Mouse (Mus musculus) stomach, embryonic 15.5 days (tissue): ENCODE measurements at regions not wholly inside any gene's neighbourhood (a gene's known extent, or its start where the extent isn't known, plus 50 kb on each side); places are given as distances from the start of the nearest gene placed in this dataset.

Experiments used
- ATAC-seq: fragments of 200-750 bp; cut with Nextera tagmentation; 2 replicates; pipeline ENCODE4 v1.8.0; 2017; ENCODE audit warnings: low read depth, moderate number of reproducible peaks, moderate TSS enrichment; ENCODE audit not compliant: insufficient read depth, low FRiP score
- H3K27ac ChIP-seq: fragments of 300-500 bp; sonication (generic); 2 replicates; pipeline ENCODE4 v1.5.1; 2015; ENCODE audit warnings: mild to moderate bottlenecking, inconsistent platforms
- H3K27me3 ChIP-seq: fragments of 300-500 bp; sonication (generic); replicated peaks from 2 replicates; pipeline ENCODE4 v1.6.1; 2015; ENCODE audit warnings: inconsistent platforms
- H3K36me3 ChIP-seq: fragments of 300-500 bp; sonication (generic); 2 replicates; pipeline ENCODE4 v1.6.1; 2015; ENCODE audit warnings: inconsistent platforms
- H3K4me1 ChIP-seq: fragments of 300-500 bp; sonication (generic); 2 replicates; pipeline ENCODE4 v1.6.1; 2015; ENCODE audit warnings: inconsistent platforms
- H3K4me2 ChIP-seq: fragments of 300-500 bp; sonication (generic); 2 replicates; pipeline ENCODE4 v1.6.1; 2015; ENCODE audit warnings: mild to moderate bottlenecking, inconsistent platforms
- H3K4me3 ChIP-seq: fragments of 300-500 bp; sonication (generic); replicated peaks from 2 replicates; pipeline ENCODE4 v1.5.1; 2015; ENCODE audit warnings: inconsistent platforms
- H3K9ac ChIP-seq: fragments of 300-500 bp; sonication (generic); 2 replicates; pipeline ENCODE4 v1.6.1; 2015; ENCODE audit warnings: inconsistent platforms
- H3K9me3 ChIP-seq: fragments of 300-500 bp; sonication (generic); 2 replicates; pipeline ENCODE4 v1.6.1; 2016; ENCODE audit warnings: inconsistent platforms
- WGBS: fragments of 180-500 bp; shearing (Covaris S2); methylation state at CpG from one replicate; pipeline ENCODE4 v1.1.7; 2015; 5-methylcytosine and 5-hydroxymethylcytosine counted together

DNA sequence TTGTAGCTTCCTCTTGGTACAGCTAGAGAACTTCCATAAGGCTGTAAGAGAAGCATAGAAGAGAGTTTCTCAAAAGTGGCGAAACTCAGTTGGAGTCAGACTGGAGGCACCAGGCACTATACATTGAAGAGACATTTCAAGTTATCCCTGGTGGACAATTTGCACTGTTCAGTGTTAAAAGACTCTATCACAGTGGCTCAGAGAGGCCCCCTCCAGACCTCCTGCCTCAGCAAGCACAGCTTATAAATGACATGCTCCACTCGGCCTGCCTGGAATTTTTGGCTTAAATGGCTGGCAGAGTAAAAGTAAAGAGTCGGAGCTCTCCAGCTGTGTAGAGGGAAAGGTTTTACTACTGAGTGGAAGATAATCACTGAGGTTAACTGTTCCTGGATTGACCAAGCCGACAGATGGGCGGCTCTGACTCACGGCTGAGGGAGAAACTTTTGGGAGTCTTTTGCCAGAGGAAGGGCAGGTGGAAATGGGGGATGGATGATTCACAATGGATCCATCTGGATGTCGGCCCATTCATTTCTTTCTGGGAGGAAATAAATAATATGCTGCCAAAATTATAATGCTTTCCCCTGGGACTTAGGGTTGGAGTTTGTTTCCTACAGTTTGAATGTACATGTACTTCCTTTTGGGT is 395.6 kb downstream of the Bcl11a start:
- WGBS: 44% methylated on average over 7 of the region's 7 CpGs
- Histone ChIP-seq H3K36me3 (no peaks in the 10 kb centered on the region), H3K9ac (no peak overlapping the region), H3K4me1 (no peaks in the 10 kb centered on the region; the same call in 1 of the 2 replicates), H3K4me2 (no peak overlapping the region; the same call in 1 of the 2 replicates), H3K4me3 (no peak overlapping the region), H3K27me3 (no peaks in the 10 kb centered on the region), H3K9me3 (no peaks in the 10 kb centered on the region), H3K27ac (peak overlapping the region; percentile 8; the same call in 1 of the 2 replicates)
- ATAC-seq: peak; percentile 43; the same call in 1 of the 2 replicates

- Histone ChIP-seq H3K27ac (no peak overlapping the region), H3K9ac (no peak overlapping the region), H3K4me2 (no peak overlapping the region), H3K36me3 (no peaks in the 10 kb centered on the region), H3K9me3 (no peaks in the 10 kb centered on the region), H3K4me1 (no peaks in the 10 kb centered on the region), H3K4me3 (no peak overlapping the region), H3K27me3 (no peaks in the 10 kb centered on the region)
- no peak for ATAC-seq
- 49% methylated on average over 11 of the region's 11 CpGs for WGBS
Measured at GRCm38 (mm10) chr11:24502722-24503424, 425.0 kb downstream of the Bcl11a start.

DNA sequence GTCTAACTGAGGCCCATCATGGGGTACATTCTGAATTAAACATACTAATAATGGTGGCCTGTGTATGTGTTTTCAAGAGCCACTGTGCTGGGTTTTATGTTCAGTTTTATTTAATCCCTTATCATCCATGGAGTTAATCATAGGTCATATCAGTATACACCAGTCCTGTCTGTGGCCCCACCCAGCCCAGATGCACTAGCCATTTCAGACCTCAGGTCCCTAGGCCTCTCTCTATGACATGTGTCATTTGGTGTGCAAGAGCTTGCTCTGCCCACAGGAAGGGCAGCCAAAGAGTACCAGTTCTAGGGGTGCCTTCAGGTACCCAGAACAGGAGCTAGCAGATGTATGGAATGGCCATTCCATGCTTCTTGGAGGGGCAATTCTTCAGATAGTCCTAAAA is 437.7 kb downstream of the Bcl11a start:
- Histone ChIP-seq H3K9ac (no peak overlapping the region), H3K36me3 (no peaks in the 10 kb centered on the region), H3K4me3 (no peak overlapping the region), H3K4me1 (no peaks in the 10 kb centered on the region), H3K9me3 (no peaks in the 10 kb centered on the region), H3K27ac (no peak overlapping the region), H3K4me2 (no peak overlapping the region), H3K27me3 (no peaks in the 10 kb centered on the region)
- no peak for ATAC-seq

GRCm38 (mm10) chr11:24535462-24535861 is 457.6 kb downstream of the Bcl11a start:
- H3K27me3 ChIP-seq: no peaks in the 10 kb centered on the region
- H3K4me2 ChIP-seq: no peak overlapping the region
- 61% methylated on average over 7 of the region's 7 CpGs for WGBS
- no peak overlapping the region for H3K27ac ChIP-seq
- no peaks in the 10 kb centered on the region for H3K36me3 ChIP-seq
- H3K4me1 ChIP-seq: no peaks in the 10 kb centered on the region
- H3K9ac ChIP-seq: no peak overlapping the region
- H3K9me3 ChIP-seq: no peaks in the 10 kb centered on the region
- no peak overlapping the region for H3K4me3 ChIP-seq
- no peak for ATAC-seq

DNA sequence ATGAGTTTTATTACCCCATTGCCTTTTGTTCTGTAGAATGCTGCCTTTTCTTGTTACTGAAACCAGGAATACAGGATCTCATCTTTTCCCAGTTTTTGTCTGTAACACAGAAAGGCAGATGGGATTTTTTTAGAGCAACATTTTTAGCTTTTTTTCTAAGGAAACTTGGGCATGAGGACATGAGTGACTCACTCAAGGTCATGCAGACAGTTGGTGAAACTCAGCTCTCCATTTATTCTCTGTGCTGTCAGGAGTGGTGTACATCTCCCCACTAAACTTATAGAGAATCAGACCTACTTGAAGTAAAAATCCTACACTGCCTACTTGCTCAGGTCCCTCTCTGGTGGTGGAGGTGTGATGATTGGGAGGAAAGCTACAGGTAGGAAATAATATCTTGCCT is 459.9 kb downstream of the Bcl11a start:
- no peak overlapping the region for H3K4me2 ChIP-seq
- H3K9ac ChIP-seq: no peak overlapping the region
- H3K4me3 ChIP-seq: no peak overlapping the region
- no peaks in the 10 kb centered on the region for H3K36me3 ChIP-seq
- no peaks in the 10 kb centered on the region for H3K4me1 ChIP-seq
- H3K27me3 ChIP-seq: no peaks in the 10 kb centered on the region
- ATAC-seq: no peak
- H3K9me3 ChIP-seq: no peaks in the 10 kb centered on the region
- no peak overlapping the region for H3K27ac ChIP-seq

GRCm38 (mm10) chr11:24569655-24570054 is 491.8 kb downstream of the Bcl11a start:
- Histone ChIP-seq H3K4me3 (no peak overlapping the region), H3K4me2 (no peak overlapping the region), H3K27ac (no peak overlapping the region), H3K9ac (no peak overlapping the region), H3K4me1 (peaks cover 2% of the 10 kb centered on the region; the same call in 1 of the 2 replicates), H3K27me3 (no peaks in the 10 kb centered on the region), H3K36me3 (no peaks in the 10 kb centered on the region), H3K9me3 (no peaks in the 10 kb centered on the region)
- peak; percentile 91 for ATAC-seq

DNA sequence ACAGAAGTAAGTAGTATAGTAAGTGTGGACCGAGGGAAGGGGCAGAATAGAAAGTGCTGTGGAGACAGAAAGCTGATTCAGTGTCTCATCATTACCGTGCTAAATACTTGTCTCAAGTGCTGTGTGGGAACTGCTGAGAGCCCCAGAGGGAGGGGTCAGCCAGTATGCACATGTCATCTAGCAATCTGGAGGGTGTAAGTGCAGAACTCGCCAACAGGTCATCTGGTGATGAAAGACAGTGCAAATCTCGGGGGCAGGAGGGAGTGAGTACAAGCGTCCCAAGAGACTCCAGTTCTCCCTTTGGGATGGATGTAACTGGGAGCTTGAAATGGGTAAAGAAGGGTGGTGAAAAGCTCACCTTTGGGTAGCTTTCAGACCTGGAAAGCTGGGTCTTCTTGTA is 535.7 kb downstream of the Bcl11a start:
- H3K27me3 ChIP-seq: no peaks in the 10 kb centered on the region
- H3K4me3 ChIP-seq: no peak overlapping the region
- 47% methylated on average over 5 of the region's 5 CpGs for WGBS
- no peaks in the 10 kb centered on the region for H3K4me1 ChIP-seq
- ATAC-seq: no peak; the same call in 1 of the 2 replicates
- no peak overlapping the region for H3K27ac ChIP-seq
- no peak overlapping the region for H3K4me2 ChIP-seq
- H3K9me3 ChIP-seq: no peaks in the 10 kb centered on the region
- H3K9ac ChIP-seq: no peak overlapping the region
- H3K36me3 ChIP-seq: no peaks in the 10 kb centered on the region

DNA sequence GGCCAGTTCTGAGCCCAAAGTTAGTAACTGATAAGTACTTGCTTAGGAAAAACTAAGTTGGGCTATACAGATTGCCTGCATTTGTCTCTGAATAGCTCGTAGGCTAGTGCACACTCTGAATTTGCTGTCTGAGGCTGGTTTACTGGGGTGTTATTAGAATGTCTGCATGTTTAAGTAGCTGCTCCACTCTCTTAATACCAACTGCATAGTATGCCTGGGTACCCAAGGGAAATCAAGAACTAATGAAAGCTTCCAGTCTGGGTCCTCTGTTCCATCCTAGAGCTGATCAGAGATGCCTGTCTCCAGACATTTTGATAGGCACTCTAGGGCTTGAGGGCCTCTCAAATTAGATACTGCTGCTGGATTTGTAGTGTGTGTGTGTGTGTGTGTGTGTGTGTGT is 537.6 kb downstream of the Bcl11a start:
- Histone ChIP-seq H3K4me1 (no peaks in the 10 kb centered on the region), H3K27me3 (no peaks in the 10 kb centered on the region), H3K4me3 (no peak overlapping the region), H3K4me2 (no peak overlapping the region), H3K36me3 (no peaks in the 10 kb centered on the region), H3K9ac (no peak overlapping the region), H3K27ac (no peak overlapping the region), H3K9me3 (no peaks in the 10 kb centered on the region)
- whole genome bisulfite sequencing: 76% methylated on average over 1 of the region's 1 CpGs
- ATAC-seq: no peak

- Histone ChIP-seq H3K36me3 (no peaks in the 10 kb centered on the region), H3K4me2 (no peak overlapping the region), H3K27ac (no peak overlapping the region), H3K4me3 (no peak overlapping the region), H3K4me1 (no peaks in the 10 kb centered on the region), H3K9ac (no peak overlapping the region), H3K27me3 (no peaks in the 10 kb centered on the region), H3K9me3 (no peaks in the 10 kb centered on the region)
- 54% methylated on average over 2 of the region's 2 CpGs for WGBS
- no peak for ATAC-seq
Measured at GRCm38 (mm10) chr11:24618586-24618985, 540.7 kb downstream of the Bcl11a start.

DNA sequence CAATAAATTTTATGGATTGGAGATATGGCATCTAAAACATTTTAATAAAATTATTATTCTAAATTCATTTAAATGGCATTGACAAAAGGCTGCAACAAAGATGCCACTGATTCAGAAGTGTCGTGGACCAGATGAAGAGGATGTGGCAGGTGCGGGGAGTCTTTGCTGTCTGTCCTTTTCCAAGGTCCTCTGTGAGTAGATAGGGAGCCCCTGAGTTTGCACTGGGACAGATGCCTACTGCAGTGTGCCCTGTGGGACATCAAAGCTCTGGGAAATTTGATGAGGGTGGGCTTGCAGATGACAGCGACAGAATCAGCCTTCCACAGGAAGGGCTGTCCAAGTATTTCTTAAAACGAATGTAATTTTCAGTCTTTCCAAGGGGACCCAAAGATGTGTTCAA is 541.2 kb downstream of the Bcl11a start:
- no peak for ATAC-seq
- no peak overlapping the region for H3K4me3 ChIP-seq

DNA sequence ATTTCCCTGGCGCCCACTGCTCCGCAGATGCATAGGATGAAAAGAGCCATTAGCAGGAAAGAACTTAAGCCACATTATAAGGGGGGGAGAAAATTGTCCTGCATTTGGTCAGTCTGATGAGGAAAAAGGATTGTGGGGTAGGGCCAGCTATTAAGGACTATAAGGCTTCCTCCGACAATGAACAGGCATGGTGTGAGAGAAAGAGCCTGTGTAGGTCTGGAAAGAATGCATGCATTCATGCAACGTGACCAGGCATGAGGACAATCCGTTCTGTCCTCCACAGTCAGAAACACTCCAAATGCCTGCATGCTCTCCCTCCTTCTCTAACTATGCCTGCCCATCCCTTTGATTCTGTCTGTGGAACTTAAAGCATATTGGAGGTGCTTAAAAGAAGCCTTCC is 550.8 kb downstream of the Bcl11a start:
- no peaks in the 10 kb centered on the region for H3K27me3 ChIP-seq
- H3K4me2 ChIP-seq: no peak overlapping the region
- 64% methylated on average over 5 of the region's 5 CpGs for WGBS
- no peak overlapping the region for H3K9ac ChIP-seq
- no peaks in the 10 kb centered on the region for H3K4me1 ChIP-seq
- ATAC-seq: no peak
- no peak overlapping the region for H3K27ac ChIP-seq
- no peak overlapping the region for H3K4me3 ChIP-seq
- H3K9me3 ChIP-seq: no peaks in the 10 kb centered on the region
- no peaks in the 10 kb centered on the region for H3K36me3 ChIP-seq

More for the DNA sequence above, 541.2 kb downstream of the Bcl11a start:
- H3K9ac ChIP-seq: no peak overlapping the region
- no peaks in the 10 kb centered on the region for H3K36me3 ChIP-seq
- no peaks in the 10 kb centered on the region for H3K27me3 ChIP-seq
- WGBS: 71% methylated on average over 4 of the region's 4 CpGs
- no peak overlapping the region for H3K27ac ChIP-seq
- H3K4me2 ChIP-seq: no peak overlapping the region
- no peaks in the 10 kb centered on the region for H3K4me1 ChIP-seq
- no peaks in the 10 kb centered on the region for H3K9me3 ChIP-seq

- H3K4me1 ChIP-seq: no peaks in the 10 kb centered on the region
- no peaks in the 10 kb centered on the region for H3K27me3 ChIP-seq
- H3K9ac ChIP-seq: no peak overlapping the region
- ATAC-seq: no peak
- 57% methylated on average over 4 of the region's 4 CpGs for WGBS
- H3K36me3 ChIP-seq: no peaks in the 10 kb centered on the region
- H3K27ac ChIP-seq: no peak overlapping the region
- no peak overlapping the region for H3K4me3 ChIP-seq
- H3K4me2 ChIP-seq: no peak overlapping the region
- H3K9me3 ChIP-seq: no peaks in the 10 kb centered on the region
Measured at GRCm38 (mm10) chr11:24629431-24629830, 551.6 kb downstream of the Bcl11a start.
